Mouse (Mus musculus) lung, embryonic 14.5 days (tissue): ENCODE data around the gene Sez6l. TPM values are rescaled to one million over a fixed set of nuclear protein-coding genes. Genes with fewer than 3 reads are reported as not detected.

Experiments
- ATAC-seq: fragments of 200-750 bp; cut with Nextera tagmentation; 2 replicates; pipeline ENCODE4 v1.8.0; 2017; ENCODE audit warnings: mild to moderate bottlenecking, moderate TSS enrichment, moderate library complexity; ENCODE audit not compliant: insufficient read depth
- DNase-seq: peaks from one replicate; pipeline ENCODE4 v3.0.0-alpha.2; 2015
- H3K27ac ChIP-seq: fragments of 300-500 bp; sonication (generic); 2 replicates; pipeline ENCODE4 v1.5.1; 2014; ENCODE audit warnings: low read depth, mild to moderate bottlenecking, moderate library complexity
- H3K27me3 ChIP-seq: fragments of 300-500 bp; sonication (generic); 2 replicates; pipeline ENCODE4 v1.6.1; 2014; ENCODE audit warnings: low read length, control low read depth; ENCODE audit not compliant: insufficient read depth
- H3K36me3 ChIP-seq: fragments of 300-500 bp; sonication (generic); 2 replicates; pipeline ENCODE4 v1.6.1; 2014; ENCODE audit warnings: control low read depth; ENCODE audit not compliant: insufficient read depth
- H3K4me1 ChIP-seq: fragments of 300-500 bp; sonication (generic); 2 replicates; pipeline ENCODE4 v1.6.1; 2014; ENCODE audit warnings: antibody characterized with exemption, control low read depth; ENCODE audit not compliant: insufficient read depth
- H3K4me2 ChIP-seq: fragments of 300-500 bp; sonication (generic); 2 replicates; pipeline ENCODE4 v1.6.1; 2014; ENCODE audit warnings: mild to moderate bottlenecking
- H3K4me3 ChIP-seq: fragments of 300-500 bp; sonication (generic); 2 replicates; pipeline ENCODE4 v1.5.1; 2014; ENCODE audit warnings: low read depth, low read length
- H3K9ac ChIP-seq: fragments of 300-500 bp; sonication (generic); 2 replicates; pipeline ENCODE4 v1.6.1; 2014
- H3K9me3 ChIP-seq: fragments of 300-500 bp; sonication (generic); 2 replicates; pipeline ENCODE4 v1.6.1; 2016; ENCODE audit warnings: low read depth, low read length, control low read depth
- CTCF ChIP-seq: IDR thresholded peaks from 2 replicates; pipeline ENCODE4 v1.5.1; 2016; ENCODE audit warnings: antibody characterized with exemption, low read depth
- WGBS: fragments of 180-500 bp; shearing (Covaris S2); extraction: QIAGEN DNeasy Blood & Tissue Kit; methylation state at CpG from one replicate; pipeline ENCODE4 v1.1.7; 2014; 5-methylcytosine and 5-hydroxymethylcytosine counted together
- polyA plus RNA-seq: library from polyadenylated mRNA; unstranded; fragments of >200 nt; fragmentation: Nextera tagmentation; extraction: Ambion mirVana; gene quantifications from 2 replicates; pipeline ENCODE4 v1.2.1, GENCODE M21; 2014

The Sez6l gene
- polyA plus RNA-seq, 1 experiment from 2014 or later: 0.32 TPM

GRCm38 (mm10) chr5:112584155-112584769, 7.3 kb upstream of the Sez6l start:
- Histone ChIP-seq H3K27me3 (no peaks in the 10 kb centered on the region), H3K4me3 (no peak overlapping the region), H3K4me1 (no peaks in the 10 kb centered on the region), H3K4me2 (no peak overlapping the region), H3K9me3 (no peaks in the 10 kb centered on the region), H3K27ac (no peak overlapping the region), H3K36me3 (no peaks in the 10 kb centered on the region), H3K9ac (no peak overlapping the region)
- no peak for ATAC-seq
- TF ChIP-seq CTCF: no peak
- 74% methylated on average over 4 of the region's 4 CpGs for WGBS
- DNase-seq: no peak

- TF ChIP-seq CTCF: no peak
- no peak overlapping the region for H3K27ac ChIP-seq
- H3K4me2 ChIP-seq: no peak overlapping the region
- no peaks in the 10 kb centered on the region for H3K36me3 ChIP-seq
- no peak overlapping the region for H3K4me3 ChIP-seq
- WGBS: 20% methylated on average over 9 of the region's 9 CpGs
- ATAC-seq (no peak), DNase-seq (peak; percentile 37)
- H3K4me1 ChIP-seq: no peaks in the 10 kb centered on the region
- H3K27me3 ChIP-seq: peaks cover 5% of the 10 kb centered on the region; the same call in 1 of the 2 replicates
- no peak overlapping the region for H3K9ac ChIP-seq
- H3K9me3 ChIP-seq: no peaks in the 10 kb centered on the region
These were observed 6.3 kb upstream of the Sez6l start for GRCm38 (mm10) chr5:112583304-112583703.

- no peak overlapping the region for H3K4me3 ChIP-seq
- peak; percentile 42 for DNase-seq
- peak overlapping the region; percentile 64 for H3K4me2 ChIP-seq
- H3K27me3 ChIP-seq: peaks cover 45% of the 10 kb centered on the region
- no peak overlapping the region for H3K9ac ChIP-seq
- TF ChIP-seq CTCF: no peak
- no peaks in the 10 kb centered on the region for H3K4me1 ChIP-seq
- WGBS: 6% methylated on average over 10 of the region's 10 CpGs
- H3K27ac ChIP-seq: no peak overlapping the region
- ATAC-seq: peak; percentile 41; the same call in 1 of the 2 replicates
- H3K9me3 ChIP-seq: no peaks in the 10 kb centered on the region
- no peaks in the 10 kb centered on the region for H3K36me3 ChIP-seq
These were observed 765 bp upstream of the Sez6l start for GRCm38 (mm10) chr5:112577750-112578149.

- H3K27me3 ChIP-seq: peaks cover 45% of the 10 kb centered on the region
- DNase-seq: no peak
- under 1% methylated on average over 48 of the region's 48 CpGs for WGBS
These were observed 508 bp downstream of the Sez6l start for GRCm38 (mm10) chr5:112576361-112576992.

GRCm38 (mm10) chr5:112575151-112575915, 1.7 kb downstream of the Sez6l start:
- H3K4me1 ChIP-seq: no peaks in the 10 kb centered on the region
- no peak overlapping the region for H3K9ac ChIP-seq
- H3K27ac ChIP-seq: no peak overlapping the region
- H3K9me3 ChIP-seq: no peaks in the 10 kb centered on the region
- ATAC-seq (no peak), DNase-seq (peak; percentile 80)
- TF ChIP-seq CTCF: no peak
- H3K36me3 ChIP-seq: no peaks in the 10 kb centered on the region
- no peak overlapping the region for H3K4me3 ChIP-seq
- no peak overlapping the region for H3K4me2 ChIP-seq
- H3K27me3 ChIP-seq: peaks cover 45% of the 10 kb centered on the region
- whole genome bisulfite sequencing: 8% methylated on average over 12 of the region's 12 CpGs

More at GRCm38 (mm10) chr5:112576361-112576992, 508 bp downstream of the Sez6l start:
- H3K9me3 ChIP-seq: no peaks in the 10 kb centered on the region
- no peaks in the 10 kb centered on the region for H3K36me3 ChIP-seq
- peak overlapping the region; percentile 64 for H3K4me2 ChIP-seq
- H3K27ac ChIP-seq: no peak overlapping the region
- ATAC-seq: no peak
- peak overlapping the region; percentile 31 for H3K4me3 ChIP-seq
- no peak overlapping the region for H3K9ac ChIP-seq
- no peaks in the 10 kb centered on the region for H3K4me1 ChIP-seq
- TF ChIP-seq CTCF: no peak

GRCm38 (mm10) chr5:112573916-112574315, 3.1 kb downstream of the Sez6l start:
- no peaks in the 10 kb centered on the region for H3K4me1 ChIP-seq
- H3K27me3 ChIP-seq: peaks cover 45% of the 10 kb centered on the region
- DNase-seq: peak; percentile 72
- no peak overlapping the region for H3K4me2 ChIP-seq
- H3K36me3 ChIP-seq: no peaks in the 10 kb centered on the region
- H3K9me3 ChIP-seq: no peaks in the 10 kb centered on the region
- no peak overlapping the region for H3K27ac ChIP-seq
- no peak overlapping the region for H3K9ac ChIP-seq
- no peak for ATAC-seq
- TF ChIP-seq CTCF: peak; percentile 88
- no peak overlapping the region for H3K4me3 ChIP-seq
- 12% methylated on average over 8 of the region's 8 CpGs for WGBS

GRCm38 (mm10) chr5:112572217-112572616, 4.8 kb downstream of the Sez6l start:
- Histone ChIP-seq H3K27ac (no peak overlapping the region), H3K9me3 (no peaks in the 10 kb centered on the region), H3K4me3 (no peak overlapping the region), H3K27me3 (peaks cover 29% of the 10 kb centered on the region), H3K4me1 (no peaks in the 10 kb centered on the region), H3K4me2 (no peak overlapping the region), H3K36me3 (no peaks in the 10 kb centered on the region), H3K9ac (no peak overlapping the region)
- TF ChIP-seq CTCF: no peak
- ATAC-seq: no peak
- no peak for DNase-seq
- 60% methylated on average over 2 of the region's 2 CpGs for WGBS
